7 mouse cellular contexts compared by ENCODE assay signal in genomic region chr8:94172075-94172808, GRCm38 (mm10). TPM values are rescaled to one million over a fixed set of nuclear protein-coding genes. Genes with fewer than 3 reads are reported as not detected.
DNase-seq lines count a peak whose midpoint lies in the region; ATAC-seq lines count a peak whose summit lies in the region.

Gene Mt2 (plus strand): TSS chr8:94172664.

- H3K9me3 ChIP-seq in hindbrain, embryonic 13.5 days: no peaks in the 10 kb centered on the region

- H3K27me3 ChIP-seq in hindbrain, embryonic 13.5 days: peaks cover 85% of the 10 kb centered on the region

- no peak within 1 kb of the TSS for H3K27ac ChIP-seq in hindbrain, embryonic 13.5 days

- H3K4me3 ChIP-seq in hindbrain, embryonic 13.5 days: peak within 1 kb of the TSS; percentile 47

- H3K4me1 ChIP-seq in hindbrain, embryonic 13.5 days (replicated peaks): peaks cover 21% of the 10 kb centered on the region

- peak within 1 kb of the TSS; percentile 64 for H3K9ac ChIP-seq in hindbrain, embryonic 13.5 days

- DNase-seq in adipocyte (ENCODE audit: low spot score): peak; percentile 61
- peak; percentile 66 to 71 for DNase-seq in cerebellum, postnatal 10 days
- peak; percentile 41 to 57 for DNase-seq in frontal cortex, postnatal 25 days (ENCODE audit: low spot score in 2 of 2)
- DNase-seq in layer of hippocampus, postnatal 36 days: peak; percentile 75 to 76
- DNase-seq in lung, postnatal 4 days: peak; percentile 76 to 88
- peak; percentile 61 for DNase-seq in right cerebral cortex, postnatal 25 days

- H3K36me3 ChIP-seq in hindbrain, embryonic 13.5 days: no peaks in the 10 kb centered on the region

- H3K4me2 ChIP-seq in hindbrain, embryonic 13.5 days: peak within 1 kb of the TSS; percentile 92

- peak; percentile 43 for ATAC-seq in hindbrain, embryonic 13.5 days (ENCODE audit: low FRiP score)

- WGBS in hindbrain, embryonic 13.5 days: under 1% methylated on average over 56 of the region's 56 CpGs

RNA-seq across cellular contexts. Expression of gene Mt2, which starts in this region (rescaled TPM):
- 9.5 and 9.6 TPM in 2 replicates for polyA plus RNA-seq in hindbrain, embryonic 13.5 days (2015; fragmentation: Nextera tagmentation; extraction: Ambion mirVana)
- total RNA-seq in layer of hippocampus, postnatal 36 days (2021): 100 to 1,000 TPM; 418 to 575 TPM
